Mouse (Mus musculus): Measurements from ENCODE around the gene Slc44a4.

DNA sequence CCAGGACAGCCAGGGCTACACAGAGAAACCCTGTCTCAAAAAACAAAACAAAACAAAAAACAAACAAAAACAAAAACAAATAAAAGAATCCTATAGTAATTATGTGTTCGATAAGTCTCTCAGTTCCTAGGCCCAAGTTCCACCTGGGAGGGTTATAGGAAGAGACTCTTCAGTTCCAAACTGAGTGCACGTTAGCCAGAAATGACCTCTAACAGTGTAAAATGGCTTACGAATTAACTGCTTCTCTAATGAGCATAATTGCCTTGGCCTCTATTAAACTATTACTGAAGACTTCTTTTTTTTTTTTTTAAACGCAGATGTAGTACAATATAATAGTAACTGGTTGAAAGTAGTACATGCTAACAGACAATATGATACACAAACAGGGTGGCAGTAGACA, 39.6 kb downstream of the Slc44a4 start:
- TF ChIP-seq CTCF (IDR thresholded peaks at IDR 0.05; ENCODE audit: low read depth) (no peak), EP300 (IDR thresholded peaks at IDR 0.05; ENCODE audit: low read depth) (no peak)

Measured in liver, postnatal 0 days (tissue).